Mouse (Mus musculus): ENCODE measurements at regions not wholly inside any gene's neighbourhood (a gene's known extent, or its start where the extent isn't known, plus 50 kb on each side); places are given as distances from the start of the nearest gene placed in this dataset.

GRCm38 (mm10) chr2:124718985-124719384 is 348.9 kb upstream of the Slc24a5 start:
- no peak for DNase-seq
- intact Hi-C loops (cut with DNase I) = no loop called here

GRCm38 (mm10) chr2:124719820-124720478 is 348.0 kb upstream of the Slc24a5 start:
- DNase-seq = no peak
- intact Hi-C loops (cut with DNase I) = no loop called here

- peak; percentile 40 for DNase-seq
- intact Hi-C loops (cut with DNase I) = no loop called here
These were observed 347.1 kb upstream of the Slc24a5 start for GRCm38 (mm10) chr2:124720593-124721445.

- no peak for DNase-seq
- intact Hi-C loops (cut with DNase I) = no loop called here
These were observed 343.8 kb upstream of the Slc24a5 start for GRCm38 (mm10) chr2:124724171-124724570.

GRCm38 (mm10) chr2:124724827-124725480 is 343.0 kb upstream of the Slc24a5 start:
- DNase-seq = no peak
- intact Hi-C loops (cut with DNase I) = no loop called here

- intact Hi-C loops (cut with DNase I) = no loop called here
- no peak for DNase-seq
These were observed 339.9 kb upstream of the Slc24a5 start for GRCm38 (mm10) chr2:124727979-124728378.

- DNase-seq = no peak
- intact Hi-C loops (cut with DNase I) = no loop called here
These were observed 335.3 kb upstream of the Slc24a5 start for GRCm38 (mm10) chr2:124732593-124732992.

GRCm38 (mm10) chr2:124740848-124741247 is 327.1 kb upstream of the Slc24a5 start:
- DNase-seq = no peak
- intact Hi-C loops (cut with DNase I) = no loop called here

GRCm38 (mm10) chr2:124742964-124743363 is 325.0 kb upstream of the Slc24a5 start:
- no peak for DNase-seq
- intact Hi-C loops (cut with DNase I) = no loop called here

GRCm38 (mm10) chr2:124745045-124745444 is 322.9 kb upstream of the Slc24a5 start:
- no peak for DNase-seq
- intact Hi-C loops (cut with DNase I) = no loop called here

- intact Hi-C loops (cut with DNase I) = no loop called here
- no peak for DNase-seq
These were observed 320.8 kb upstream of the Slc24a5 start for GRCm38 (mm10) chr2:124747119-124747518.

- peak; percentile 75 for DNase-seq
- intact Hi-C loops (cut with DNase I) = no loop called here
These were observed 320.3 kb upstream of the Slc24a5 start for GRCm38 (mm10) chr2:124747627-124748026.

- intact Hi-C loops (cut with DNase I) = no loop called here
- DNase-seq = no peak
These were observed 316.1 kb upstream of the Slc24a5 start for GRCm38 (mm10) chr2:124751832-124752231.

GRCm38 (mm10) chr2:124753717-124754116 is 314.2 kb upstream of the Slc24a5 start:
- intact Hi-C loops (cut with DNase I) = no loop called here
- DNase-seq = no peak

- intact Hi-C loops (cut with DNase I) = no loop called here
- no peak for DNase-seq
These were observed 312.7 kb upstream of the Slc24a5 start for GRCm38 (mm10) chr2:124755244-124755643.

GRCm38 (mm10) chr2:124758992-124759391 is 308.9 kb upstream of the Slc24a5 start:
- intact Hi-C loops (cut with DNase I) = no loop called here
- no peak for DNase-seq

GRCm38 (mm10) chr2:124763650-124764049 is 304.3 kb upstream of the Slc24a5 start:
- intact Hi-C loops (cut with DNase I) = no loop called here
- DNase-seq = no peak

- intact Hi-C loops (cut with DNase I) = no loop called here
- DNase-seq = peak; percentile 36
These were observed 303.6 kb upstream of the Slc24a5 start for GRCm38 (mm10) chr2:124764186-124764910.

GRCm38 (mm10) chr2:124769267-124769967 is 298.5 kb upstream of the Slc24a5 start:
- intact Hi-C loops (cut with DNase I) = no loop called here
- peak; percentile 43 for DNase-seq

GRCm38 (mm10) chr2:124770028-124770427 is 297.9 kb upstream of the Slc24a5 start:
- intact Hi-C loops (cut with DNase I) = no loop called here
- DNase-seq = peak; percentile 10

Measured in left cerebral cortex, postnatal 4 days (tissue).